Mouse (Mus musculus) B cell, adult (primary cell): Measurements from ENCODE around the gene Tnp1. TPM values are rescaled to one million over a fixed set of nuclear protein-coding genes. Genes with fewer than 3 reads are reported as not detected.

Experiments used
- total RNA-seq: library from RNA; stranded (reverse); gene quantifications from 4 replicates; pipeline ENCODE4 v1.2.4, GENCODE M21; 2023; ENCODE audit not compliant: inconsistent age

Gene Tnp1
- total RNA-seq: not detected in 4 replicates

DNA sequence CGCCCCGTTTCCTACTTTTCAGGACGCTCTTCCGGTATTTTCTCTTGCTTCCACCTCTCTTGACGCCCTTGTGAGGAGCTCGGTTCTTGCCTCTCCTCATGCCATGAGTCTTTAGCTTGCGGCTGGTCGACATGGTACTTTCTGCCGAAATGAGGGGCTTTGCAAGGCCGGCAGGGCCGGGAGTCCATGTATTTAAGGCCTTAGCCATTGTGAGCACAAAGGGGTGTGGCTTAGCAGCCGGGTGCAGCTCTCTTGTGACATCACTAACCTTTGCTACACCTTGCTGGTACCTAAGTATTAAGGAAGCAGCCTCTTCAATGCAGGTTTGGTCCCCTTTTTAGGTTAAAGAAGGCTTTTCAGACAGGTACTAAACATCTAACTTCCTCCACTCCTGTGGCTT lies at the start of gene Tnp1:
Tnp1 (minus strand) TSS at position 179 of the 400 bp plus-strand sequence.

Other genes starting within 250 kb of the Tnp1 start
- not detected in 4 replicates for gene Igfbp2, start 191.4 kb downstream of the Tnp1 start, total RNA-seq
- gene Igfbp5, start 141.0 kb downstream of the Tnp1 start, total RNA-seq: 0.54 to 1.3 TPM (median 0.98 TPM) in 4 replicates